8 mouse cellular contexts compared by ENCODE assay signal in the genomic region with DNA sequence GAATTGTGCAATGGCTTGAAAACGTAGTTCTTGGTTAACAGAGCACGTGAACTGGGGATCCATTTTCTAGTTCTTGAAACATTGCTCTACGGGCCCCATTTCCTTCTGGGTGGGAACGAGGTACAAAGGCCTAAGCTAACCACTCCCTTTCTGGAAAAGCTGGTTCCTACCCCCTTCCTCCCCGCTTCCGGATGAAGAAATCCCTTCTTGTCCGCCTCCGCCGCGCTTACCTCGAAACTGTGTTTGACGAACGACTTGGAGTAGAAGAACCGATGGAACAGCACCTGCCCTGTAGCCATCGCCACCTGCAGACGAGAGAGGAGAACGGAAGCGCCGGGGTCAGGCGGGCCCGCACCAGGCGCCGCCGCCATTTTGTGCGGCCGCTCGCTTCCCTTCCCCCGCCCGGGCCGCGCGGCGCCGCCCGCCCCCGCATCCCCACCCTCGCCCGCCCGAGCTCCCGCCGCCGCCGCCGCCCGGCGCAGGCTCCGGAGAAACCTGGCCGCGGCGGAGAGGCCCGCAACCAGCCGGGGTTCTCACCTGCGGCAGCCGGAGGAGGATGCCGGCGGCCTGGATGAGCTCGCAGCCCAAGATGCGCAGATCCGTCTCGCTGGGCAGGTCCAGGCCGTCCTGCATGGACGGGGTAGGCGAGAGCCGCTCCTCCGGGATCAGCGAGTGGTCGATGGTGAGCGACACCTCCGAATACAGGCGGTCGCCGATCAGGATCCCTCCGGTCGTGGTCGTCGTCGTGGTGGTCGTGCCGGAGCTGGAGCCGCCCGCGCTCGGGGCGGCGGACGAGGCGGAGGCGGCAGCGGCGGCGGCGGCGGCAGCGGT. TPM values are rescaled to one million over a fixed set of nuclear protein-coding genes. Genes with fewer than 3 reads are reported as not detected.
A peak's percentile ranks its signal among the peaks of the same experiment; 100 is the strongest.
DNase-seq lines count a peak whose midpoint lies in the region; ATAC-seq and TF ChIP-seq lines count a peak whose summit lies in the region.

No protein-coding gene starts in this region.

- no peaks in the 10 kb centered on the region for H3K9me3 ChIP-seq in E14TG2a.4 (ENCODE audit: low read length)
- no peaks in the 10 kb centered on the region for H3K9me3 ChIP-seq in forebrain, embryonic 12.5 days
- H3K9me3 ChIP-seq in heart, postnatal 0 days (replicated peaks; ENCODE audit: control insufficient read depth, low read length): no peaks in the 10 kb centered on the region
- no peaks in the 10 kb centered on the region for H3K9me3 ChIP-seq in neural tube, embryonic 14.5 days (ENCODE audit: control insufficient read depth, low read length)

- 0 out of 2 replicates have a peak, but pooled peaks have one; percentile 24 for TF ChIP-seq POLR2A in lung, adult 2 months (IDR thresholded peaks at IDR 0.05; ENCODE audit: borderline replicate concordance, extremely low read depth, low read depth, low read length)

- WGBS in forebrain, embryonic 12.5 days: under 1% methylated on average over 67 of the region's 94 CpGs
- 1% methylated on average over 81 of the region's 94 CpGs for WGBS in heart, postnatal 0 days
- WGBS in lung, adult 2 months: under 1% methylated on average over 90 of the region's 94 CpGs
- under 1% methylated on average over 66 of the region's 94 CpGs for WGBS in neural tube, embryonic 14.5 days

- peaks cover 56% of the 10 kb centered on the region for H3K36me3 ChIP-seq in E14TG2a.4 (ENCODE audit: insufficient read depth, low read length)
- peaks cover 30% of the 10 kb centered on the region for H3K36me3 ChIP-seq in forebrain, embryonic 12.5 days (replicated peaks)
- H3K36me3 ChIP-seq in heart, postnatal 0 days (replicated peaks; ENCODE audit: control insufficient read depth, insufficient read depth, low read length): peaks cover 28% of the 10 kb centered on the region
- H3K36me3 ChIP-seq in neural tube, embryonic 14.5 days (ENCODE audit: control insufficient read depth, insufficient read depth, low read length): peaks cover 16% of the 10 kb centered on the region

- peak overlapping the region; percentile 87 for H3K4me3 ChIP-seq in E14TG2a.4 (replicated peaks; ENCODE audit: low read length)
- peak overlapping the region; percentile 98 for H3K4me3 ChIP-seq in forebrain, embryonic 12.5 days (replicated peaks)
- H3K4me3 ChIP-seq in heart, postnatal 0 days (ENCODE audit: low read depth, low read length): peak overlapping the region; percentile 99
- peak overlapping the region; percentile 98 for H3K4me3 ChIP-seq in lung, adult 2 months (replicated peaks; ENCODE audit: extremely low read depth, low read depth, low read length)
- peak overlapping the region; percentile 99 for H3K4me3 ChIP-seq in neural tube, embryonic 14.5 days (ENCODE audit: low read depth, low read length)

- no peak for TF ChIP-seq CTCF in E14TG2a.4 (conservative IDR thresholded peaks at IDR 0.05; ENCODE audit: low read length)
- peak; percentile 25 for TF ChIP-seq CTCF in heart, postnatal 0 days (IDR thresholded peaks at IDR 0.05; ENCODE audit: low read depth)
- no peak for TF ChIP-seq CTCF in lung, adult 2 months (IDR thresholded peaks at IDR 0.05; ENCODE audit: insufficient read depth, low read length)

- peak; percentile 76 for ATAC-seq in forebrain, embryonic 12.5 days (ENCODE audit: low FRiP score)
- peak; percentile 71 for ATAC-seq in heart, postnatal 0 days (ENCODE audit: insufficient read depth, low read depth)
- ATAC-seq in neural tube, embryonic 14.5 days (ENCODE audit: low read depth): peak; percentile 83

- H3K4me2 ChIP-seq in forebrain, embryonic 12.5 days: peak overlapping the region; percentile 77
- peak overlapping the region; percentile 73 for H3K4me2 ChIP-seq in heart, postnatal 0 days (ENCODE audit: low read depth, low read length)
- H3K4me2 ChIP-seq in neural tube, embryonic 14.5 days (ENCODE audit: low read depth, low read length): peak overlapping the region; percentile 89

- peak overlapping the region; percentile 99 for H3K9ac ChIP-seq in forebrain, embryonic 12.5 days
- H3K9ac ChIP-seq in heart, postnatal 0 days (replicated peaks; ENCODE audit: low read depth, low read length): peak overlapping the region; percentile 100
- peak overlapping the region; percentile 100 for H3K9ac ChIP-seq in neural tube, embryonic 14.5 days (replicated peaks; ENCODE audit: low read depth, low read length)

- no peaks in the 10 kb centered on the region for H3K27me3 ChIP-seq in E14TG2a.4 (ENCODE audit: insufficient read depth, low read length)
- no peaks in the 10 kb centered on the region for H3K27me3 ChIP-seq in forebrain, embryonic 12.5 days
- H3K27me3 ChIP-seq in heart, postnatal 0 days (ENCODE audit: control insufficient read depth, insufficient read depth, low read length): no peaks in the 10 kb centered on the region
- no peaks in the 10 kb centered on the region for H3K27me3 ChIP-seq in neural tube, embryonic 14.5 days (ENCODE audit: control insufficient read depth, insufficient read depth, low read length)

- peak overlapping the region; percentile 99 for H3K27ac ChIP-seq in forebrain, embryonic 12.5 days
- H3K27ac ChIP-seq in heart, postnatal 0 days (ENCODE audit: low read depth): peak overlapping the region; percentile 100
- peak overlapping the region; percentile 100 for H3K27ac ChIP-seq in neural tube, embryonic 14.5 days (ENCODE audit: low read depth, low read length)

- peak; percentile 47; the same call in 1 of the 2 replicates for TF ChIP-seq EP300 in heart, postnatal 0 days (IDR thresholded peaks at IDR 0.05; ENCODE audit: low read depth)

- peak; percentile 60 for DNase-seq in c-Kit-negative CD71-positive TER-119-positive erythroid progenitor cells, embryonic 14.5 days (ENCODE audit: low read depth, low spot score)
- DNase-seq in heart, postnatal 0 days (ENCODE audit: low spot score): peak; percentile 71
- DNase-seq in kidney, postnatal 36 days: peak; percentile 63 to 79
- DNase-seq in lung, adult 2 months: peak; percentile 69
- DNase-seq in thymus, adult 18-20 months: peak; percentile 65 to 71

- peaks cover 55% of the 10 kb centered on the region for H3K4me1 ChIP-seq in E14TG2a.4 (replicated peaks; ENCODE audit: low read depth, low read length)
- peaks cover 44% of the 10 kb centered on the region for H3K4me1 ChIP-seq in forebrain, embryonic 12.5 days
- H3K4me1 ChIP-seq in heart, postnatal 0 days (ENCODE audit: control insufficient read depth, insufficient read depth): peaks cover 21% of the 10 kb centered on the region
- peaks cover 32% of the 10 kb centered on the region for H3K4me1 ChIP-seq in lung, adult 2 months (ENCODE audit: control insufficient read depth, insufficient read depth, low read length)
- peaks cover 26% of the 10 kb centered on the region for H3K4me1 ChIP-seq in neural tube, embryonic 14.5 days (ENCODE audit: control insufficient read depth, insufficient read depth, low read length)

RNA-seq across cellular contexts. Expression of a gene that starts 0.6 kb away (rescaled TPM):
- 126 and 139 TPM in 2 replicates for polyA plus RNA-seq in forebrain, embryonic 12.5 days (2016; fragmentation: Nextera tagmentation; extraction: Ambion mirVana)
- total RNA-seq in heart, postnatal 0 days (2014; rRNA removed; ENCODE audit: low replicate concordance): 26.7 and 33.9 TPM in 2 replicates
- 38.0 and 38.5 TPM in 2 replicates for polyA plus RNA-seq in heart, postnatal 0 days (2015; fragmentation: Nextera tagmentation; extraction: Ambion mirVana)
- polyA plus RNA-seq in lung, adult 2 months (2012; rRNA removed): 51.4 and 75.1 TPM in 2 replicates
- 80.2 and 97.0 TPM in 2 replicates for polyA plus RNA-seq in neural tube, embryonic 14.5 days (2014; fragmentation: Nextera tagmentation; extraction: Ambion mirVana)

Comparison
In these comparisons a context has a peak if more than half of its experiments do, and no peak if none do; other contexts are left out.
1. Peak in every context shown above with its lines: DNase-seq, ATAC-seq, H3K4me3 ChIP-seq and H3K27ac ChIP-seq.